ENCODE assay signal across 11 mouse cellular contexts in genomic region chr7:115258626-115259025, GRCm38 (mm10).
DNase-seq lines count a peak whose midpoint lies in the region; ATAC-seq and TF ChIP-seq lines count a peak whose summit lies in the region.
"Had no signal": no experiment of that assay in that cellular context is flagged by ENCODE, and none has a peak within 500 bp of the region (broad histone marks: within the 10 kb centered on the region; RNA-seq: fewer than 3 reads in every experiment).

No protein-coding gene starts in this region.

- peak; percentile 88 for DNase-seq in heart, adult 11 months
- no peak for DNase-seq in heart, postnatal 36 days
- peak; percentile 84 for DNase-seq in liver, adult 2 months (ENCODE audit: extremely low read depth, low read depth, low spot score)
- peak; percentile 36 for DNase-seq in brain, embryonic 18.5 days (ENCODE audit: low read depth, low spot score)
- DNase-seq in forebrain, postnatal 0 days, result peak; percentile 64
- DNase-seq in testis, postnatal 10 days (ENCODE audit: low spot score), result no peak
- DNase-seq in testis, postnatal 14 days (ENCODE audit: low spot score), result no peak
- DNase-seq: cerebellum, postnatal 25 days; kidney, adult 8-10 months had no signal

- no peak for ATAC-seq in liver, embryonic 12.5 days
- peak; percentile 86 for ATAC-seq in forebrain, postnatal 0 days

- no peaks in the 10 kb centered on the region for H3K79me2 ChIP-seq in liver, adult 2 months (ENCODE audit: control insufficient read depth, insufficient read depth, low read length)

- no peaks in the 10 kb centered on the region for H3K27me3 ChIP-seq in liver, adult 2 months (ENCODE audit: control insufficient read depth, insufficient read depth, low read length)
- no peaks in the 10 kb centered on the region for H3K27me3 ChIP-seq in liver, embryonic 12.5 days (replicated peaks)
- H3K27me3 ChIP-seq in forebrain, postnatal 0 days (ENCODE audit: insufficient read depth, low read length), result peaks cover 17% of the 10 kb centered on the region; the same call in 1 of the 2 replicates
- H3K27me3 ChIP-seq: limb, embryonic 12.5 days had no signal

- intact Hi-C loops in heart, postnatal 36 days (cut with DNase I), result no loop called here

- no peak for TF ChIP-seq POLR2A in liver, adult 2 months (IDR thresholded peaks at IDR 0.05; ENCODE audit: extremely low read depth, insufficient read depth, low read length)

- H3K9ac ChIP-seq in liver, adult 2 months (ENCODE audit: low read depth, low read length), result no peak overlapping the region
- no peak overlapping the region for H3K9ac ChIP-seq in liver, embryonic 12.5 days
- no peak overlapping the region for H3K9ac ChIP-seq in forebrain, postnatal 0 days
- H3K9ac ChIP-seq: limb, embryonic 12.5 days had no signal

- H3K4me3 ChIP-seq in liver, adult 2 months (ENCODE audit: insufficient read depth, low read depth, low read length), result no peak overlapping the region
- no peak overlapping the region for H3K4me3 ChIP-seq in liver, embryonic 12.5 days
- no peak overlapping the region for H3K4me3 ChIP-seq in forebrain, postnatal 0 days (ENCODE audit: low read depth, low read length)
- H3K4me3 ChIP-seq: limb, embryonic 12.5 days had no signal

- H3K4me2 ChIP-seq in liver, embryonic 12.5 days, result no peak overlapping the region
- H3K4me2 ChIP-seq in forebrain, postnatal 0 days (ENCODE audit: low read depth), result no peak overlapping the region
- H3K4me2 ChIP-seq: limb, embryonic 12.5 days had no signal

- H3K36me3 ChIP-seq in liver, adult 2 months (ENCODE audit: control insufficient read depth, insufficient read depth, low read length), result no peaks in the 10 kb centered on the region
- H3K36me3 ChIP-seq in liver, embryonic 12.5 days, result no peaks in the 10 kb centered on the region
- H3K36me3 ChIP-seq in forebrain, postnatal 0 days (ENCODE audit: insufficient read depth), result no peaks in the 10 kb centered on the region
- H3K36me3 ChIP-seq: limb, embryonic 12.5 days had no signal

- H3K27ac ChIP-seq in liver, adult 2 months (replicated peaks; ENCODE audit: insufficient read depth, low read depth, low read length), result no peak overlapping the region
- H3K27ac ChIP-seq in liver, embryonic 12.5 days, result no peak overlapping the region
- H3K27ac ChIP-seq in forebrain, postnatal 0 days (ENCODE audit: low read depth, low read length), result no peak overlapping the region
- H3K27ac ChIP-seq: limb, embryonic 12.5 days had no signal

- TF ChIP-seq CTCF in liver, adult 2 months (IDR thresholded peaks at IDR 0.05; ENCODE audit: low read depth, low read length), result no peak
- no peak for TF ChIP-seq CTCF in forebrain, postnatal 0 days (IDR thresholded peaks at IDR 0.05; ENCODE audit: low read depth)

- WGBS in liver, adult 2 months, result 8% methylated on average over 3 of the region's 3 CpGs
- WGBS in liver, embryonic 12.5 days (ENCODE audit: insufficient replicate concordance), result 52% methylated on average over 3 of the region's 3 CpGs
- WGBS in forebrain, postnatal 0 days, result 15% methylated on average over 3 of the region's 3 CpGs

- no peaks in the 10 kb centered on the region for H3K9me3 ChIP-seq in liver, embryonic 12.5 days (replicated peaks)
- no peaks in the 10 kb centered on the region for H3K9me3 ChIP-seq in forebrain, postnatal 0 days (ENCODE audit: low read length)
- H3K9me3 ChIP-seq: limb, embryonic 12.5 days had no signal

- H3K4me1 ChIP-seq in liver, adult 2 months (ENCODE audit: control insufficient read depth, insufficient read depth, low read length), result peaks cover 12% of the 10 kb centered on the region
- no peaks in the 10 kb centered on the region for H3K4me1 ChIP-seq in liver, embryonic 12.5 days
- no peaks in the 10 kb centered on the region for H3K4me1 ChIP-seq in forebrain, postnatal 0 days (ENCODE audit: insufficient read depth)

Comparison
In these comparisons a context has a peak if more than half of its experiments do, and no peak if none do; other contexts are left out.
1. DNase-seq: peak in heart, adult 11 months (single experiment), liver, adult 2 months (single experiment), brain, embryonic 18.5 days (single experiment) and forebrain, postnatal 0 days (single experiment); none in heart, postnatal 36 days (0 of 2), testis, postnatal 10 days (single experiment) and testis, postnatal 14 days (single experiment).